15 mouse cellular contexts compared by ENCODE assay signal in genomic region chr15:97457468-97457867, GRCm38 (mm10).
"Had no signal": no experiment of that assay in that cellular context is flagged by ENCODE, and none has a peak within 500 bp of the region (broad histone marks: within the 10 kb centered on the region; RNA-seq: fewer than 3 reads in every experiment).

No protein-coding gene starts in this region.

- H3K4me3 ChIP-seq: liver, embryonic 12.5 days; midbrain, embryonic 10.5 days; midbrain, embryonic 12.5 days; myocyte; neural tube, embryonic 13.5 days; neural tube, embryonic 15.5 days had no signal

- ATAC-seq: liver, embryonic 12.5 days; midbrain, embryonic 16.5 days had no signal

- H3K36me3 ChIP-seq: liver, embryonic 12.5 days; midbrain, embryonic 10.5 days; midbrain, embryonic 12.5 days; neural tube, embryonic 13.5 days; neural tube, embryonic 15.5 days had no signal

- H3K27me3 ChIP-seq: midbrain, embryonic 12.5 days; neural tube, embryonic 13.5 days; neural tube, embryonic 15.5 days had no signal

- H3K27ac ChIP-seq: liver, embryonic 12.5 days; liver, embryonic 14.5 days; midbrain, embryonic 10.5 days; midbrain, embryonic 12.5 days; neural tube, embryonic 13.5 days; neural tube, embryonic 15.5 days had no signal

- H3K4me1 ChIP-seq: neural tube, embryonic 13.5 days had no signal

- DNase-seq: lung, adult 18-20 months; lung, postnatal 10 days; lung, postnatal 4 days; midbrain, embryonic 14.5 days; retina, postnatal 1 day; right cerebral cortex, postnatal 25 days; right cerebral cortex, postnatal 4 days had no signal
